Mouse (Mus musculus): ENCODE measurements at regions not wholly inside any gene's neighbourhood (a gene's known extent, or its start where the extent isn't known, plus 50 kb on each side); places are given as distances from the start of the nearest gene placed in this dataset.
"Not testable (repeated sequence)": the region's sequence is repeated elsewhere in the genome, so short reads cannot be mapped to it uniquely, and the experiment has no call there.

DNA sequence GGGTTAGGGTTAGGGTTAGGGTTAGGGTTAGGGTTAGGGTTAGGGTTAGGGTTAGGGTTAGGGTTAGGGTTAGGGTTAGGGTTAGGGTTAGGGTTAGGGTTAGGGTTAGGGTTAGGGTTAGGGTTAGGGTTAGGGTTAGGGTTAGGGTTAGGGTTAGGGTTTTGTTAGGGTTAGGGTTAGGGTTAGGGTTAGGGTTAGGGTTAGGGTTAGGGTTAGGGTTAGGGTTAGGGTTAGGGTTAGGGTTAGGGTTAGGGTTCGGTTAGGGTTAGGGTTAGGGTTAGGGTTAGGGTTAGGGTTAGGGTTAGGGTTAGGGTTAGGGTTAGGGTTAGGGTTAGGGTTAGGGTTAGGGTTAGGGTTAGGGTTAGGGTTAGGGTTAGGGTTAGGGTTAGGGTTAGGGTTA lies 124.7 kb upstream of the Fgf14 start:
- not testable (repeated sequence) for DNase-seq (ENCODE audit: low spot score in 2 of 2)

DNA sequence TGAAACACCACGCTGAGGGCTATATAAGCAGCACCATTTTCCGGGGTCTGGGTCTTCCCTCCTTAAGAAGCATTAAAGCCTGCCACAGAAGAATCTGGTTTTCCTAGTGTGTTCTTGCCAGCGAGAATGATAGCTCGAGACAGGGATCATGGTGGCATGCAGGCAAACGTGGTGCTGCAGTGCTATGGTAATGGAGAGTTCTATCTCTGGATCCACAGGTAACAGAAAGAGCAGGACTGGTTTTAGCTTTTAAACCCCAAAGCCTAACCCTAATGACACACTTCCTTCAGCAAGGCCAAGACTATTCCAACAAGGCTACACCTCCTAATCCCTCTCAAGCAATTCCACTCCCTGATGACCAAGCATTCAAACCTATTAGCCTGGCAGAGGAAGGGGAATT lies 123.5 kb upstream of the Fgf14 start:
- DNase-seq (ENCODE audit: low spot score in 2 of 2), result no peak

DNA sequence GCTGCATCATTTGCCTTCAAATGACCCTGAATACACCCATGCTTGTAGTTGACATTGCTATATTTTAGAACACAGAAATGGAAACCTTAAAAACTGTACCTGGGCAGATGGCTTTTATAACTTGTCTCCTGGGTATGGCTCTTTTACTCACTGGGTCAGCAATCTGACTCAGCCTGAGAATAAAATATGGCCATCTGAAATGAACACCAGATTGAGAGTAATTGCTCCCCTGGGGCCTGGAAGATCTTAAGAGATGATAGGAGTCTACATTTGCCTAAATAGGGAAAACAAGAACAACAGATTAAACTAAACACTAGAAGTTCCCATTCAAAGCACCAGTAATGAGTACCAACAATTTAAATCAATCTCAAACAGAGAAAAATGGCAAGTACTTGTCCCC lies 98.5 kb upstream of the Fgf14 start:
- DNase-seq (ENCODE audit: low spot score in 2 of 2), result no peak

DNA sequence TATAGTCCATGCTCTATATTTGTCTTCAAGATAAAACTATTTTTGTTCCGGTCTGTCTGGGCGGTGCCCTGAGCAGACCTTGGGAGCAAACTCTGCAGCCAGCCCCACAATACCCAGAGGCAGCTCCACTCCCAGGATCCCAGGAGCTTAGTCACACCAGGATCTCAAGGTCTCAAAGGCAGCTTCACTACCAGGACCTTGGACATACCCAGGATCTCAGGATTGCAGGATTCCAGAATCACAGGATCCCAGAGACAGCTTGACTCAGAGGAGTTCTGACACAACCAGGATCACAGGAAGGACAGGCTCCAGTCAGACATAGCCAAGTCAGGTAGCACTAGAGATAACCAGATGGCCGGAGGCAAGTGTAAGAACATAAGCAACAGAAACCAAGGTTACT lies 91.1 kb upstream of the Fgf14 start:
- DNase-seq (ENCODE audit: low spot score in 2 of 2), result no peak

DNA sequence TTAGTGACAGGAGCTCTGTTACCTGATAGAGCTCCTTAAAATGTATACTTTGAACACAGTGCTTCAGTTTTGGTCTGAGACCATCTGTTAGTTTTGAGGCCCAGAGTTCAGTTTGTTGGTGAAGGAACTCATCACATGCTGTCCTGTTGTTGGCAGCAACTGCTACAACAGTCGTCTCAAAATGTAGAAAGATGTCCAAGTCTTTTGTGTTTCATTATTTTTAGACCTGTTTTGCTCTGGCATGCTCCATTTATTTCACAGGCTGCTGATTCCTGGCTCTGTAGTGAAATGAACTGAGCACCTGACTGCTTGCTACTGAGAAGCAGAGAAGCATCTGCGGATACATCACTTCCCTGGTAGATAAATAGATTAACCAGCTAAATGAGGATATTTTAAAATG lies 90.3 kb upstream of the Fgf14 start:
- DNase-seq (ENCODE audit: low spot score in 2 of 2), result no peak

DNA sequence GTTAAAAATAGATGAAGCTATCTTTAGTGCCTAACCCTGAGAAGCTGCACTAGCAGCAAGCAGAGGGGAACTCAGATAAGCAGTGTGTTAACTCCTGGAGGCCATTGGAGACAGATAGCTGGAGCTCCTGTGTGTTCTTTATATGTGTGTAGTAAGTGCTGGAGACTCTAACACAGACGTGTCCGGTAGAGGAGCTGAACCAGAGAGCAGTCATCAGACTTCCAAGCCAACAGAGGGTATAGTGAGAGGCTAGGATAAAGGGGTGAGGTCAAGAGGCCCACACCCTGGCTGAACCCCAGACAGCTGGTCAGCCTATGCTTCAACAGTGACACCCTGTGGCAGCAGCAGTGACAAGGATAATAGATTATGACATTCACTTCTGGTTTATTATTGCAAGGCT lies 65.6 kb upstream of the Fgf14 start:
- DNase-seq (ENCODE audit: low spot score in 2 of 2), result peak in 1 of 2 experiments; percentile 18

Measured in frontal cortex, postnatal 14 days (tissue).